8 mouse cellular contexts compared by ENCODE assay signal in the genomic region with DNA sequence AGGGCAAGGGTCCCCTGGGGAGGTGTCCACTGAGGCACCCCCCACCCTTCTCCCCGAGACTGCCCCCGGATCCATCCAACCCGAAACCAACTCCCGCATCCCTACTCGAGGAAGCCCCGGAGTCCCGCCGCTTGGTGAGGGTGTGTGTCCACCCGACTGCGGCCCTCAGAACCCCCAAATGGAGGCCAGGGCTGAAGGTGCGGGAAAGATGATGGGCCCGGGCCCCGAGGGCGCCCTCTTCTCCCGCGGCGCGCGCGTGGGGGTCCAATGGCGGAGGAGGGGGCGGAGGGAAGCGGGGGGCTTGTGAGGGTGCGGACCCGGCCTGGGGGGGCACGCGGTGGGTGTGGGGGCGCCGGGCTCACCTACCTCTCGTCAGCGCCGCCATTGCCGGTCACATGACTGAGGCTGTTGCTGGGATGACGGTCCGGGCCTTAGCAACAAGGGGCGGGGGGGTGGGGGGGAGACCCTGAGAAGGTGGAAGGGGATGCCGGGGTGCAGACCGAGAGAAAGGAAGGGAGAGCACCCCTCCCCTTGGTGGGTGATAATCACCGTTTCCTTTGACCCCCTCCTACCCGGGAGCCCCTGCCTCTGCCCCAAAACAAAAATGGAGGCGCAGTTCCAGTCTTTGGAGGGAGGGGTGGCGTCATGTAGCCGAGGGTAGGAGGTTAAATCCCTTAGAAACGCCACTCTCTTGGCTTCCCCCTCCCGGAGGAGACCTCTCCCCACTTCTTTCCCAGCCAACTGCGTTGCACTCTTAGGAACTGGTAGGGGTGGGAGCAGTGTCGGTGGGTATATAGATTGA. TPM values are rescaled to one million over a fixed set of nuclear protein-coding genes. Genes with fewer than 3 reads are reported as not detected.
DNase-seq lines count a peak whose midpoint lies in the region; ATAC-seq and TF ChIP-seq lines count a peak whose summit lies in the region.

A gene (minus strand): TSS at position 401 of the 802 bp plus-strand sequence.

- H3K9me3 ChIP-seq in erythroblast, embryonic 14.5 days (ENCODE audit: control insufficient read depth, low read length): no peaks in the 10 kb centered on the region
- no peaks in the 10 kb centered on the region for H3K9me3 ChIP-seq in forebrain, embryonic 10.5 days
- no peaks in the 10 kb centered on the region for H3K9me3 ChIP-seq in stomach, postnatal 0 days (ENCODE audit: control insufficient read depth, low read length)

- TF ChIP-seq CTCF in stomach, postnatal 0 days (IDR thresholded peaks at IDR 0.05; ENCODE audit: low read depth): no peak

- no peak for TF ChIP-seq EP300 in stomach, postnatal 0 days (optimal IDR thresholded peaks at IDR 0.05)

- peak within 1 kb of the TSS; percentile 97 for H3K4me2 ChIP-seq in stomach, postnatal 0 days (replicated peaks; ENCODE audit: low read depth)

- peaks cover 58% of the 10 kb centered on the region for H3K36me3 ChIP-seq in erythroblast, embryonic 14.5 days (ENCODE audit: control insufficient read depth)
- H3K36me3 ChIP-seq in forebrain, embryonic 10.5 days (replicated peaks): peaks cover 65% of the 10 kb centered on the region
- H3K36me3 ChIP-seq in stomach, postnatal 0 days (ENCODE audit: control insufficient read depth, insufficient read depth, low read length): peaks cover 5% of the 10 kb centered on the region; the same call in 1 of the 2 replicates

- H3K27me3 ChIP-seq in erythroblast, embryonic 14.5 days (ENCODE audit: control insufficient read depth): no peaks in the 10 kb centered on the region
- H3K27me3 ChIP-seq in forebrain, embryonic 10.5 days (ENCODE audit: poor library complexity, severe bottlenecking): peaks cover 10% of the 10 kb centered on the region
- no peaks in the 10 kb centered on the region for H3K27me3 ChIP-seq in stomach, postnatal 0 days (ENCODE audit: control insufficient read depth, insufficient read depth, low read length)

- peak within 1 kb of the TSS; percentile 88 for H3K4me3 ChIP-seq in erythroblast, embryonic 14.5 days (replicated peaks)
- peak within 1 kb of the TSS; percentile 94 for H3K4me3 ChIP-seq in forebrain, embryonic 10.5 days
- peak within 1 kb of the TSS; percentile 84 for H3K4me3 ChIP-seq in stomach, postnatal 0 days (ENCODE audit: low read depth, low read length)

- DNase-seq in adrenal gland, adult 8-10 months: no peak
- DNase-seq in forebrain, embryonic 10.5 days (ENCODE audit: extremely low spot score, low spot score): peak; percentile 81
- DNase-seq in heart, postnatal 14 days: peak in 1 of 2 experiments; percentile 53
- DNase-seq in large intestine, adult 2 months (ENCODE audit: low read depth, low spot score): no peak
- peak; percentile 40 for DNase-seq in lung, postnatal 14 days
- DNase-seq in stomach, postnatal 0 days (ENCODE audit: low spot score): peak; percentile 61

- no peak for ATAC-seq in erythroblast, adult 5-6 weeks (replicated peaks; ENCODE audit: low FRiP score, poor library complexity, severe bottlenecking)
- ATAC-seq in stomach, postnatal 0 days (ENCODE audit: low FRiP score, low TSS enrichment): peak; percentile 36

- 0% methylated on average over 42 of the region's 47 CpGs for WGBS in forebrain, embryonic 10.5 days
- WGBS in large intestine, adult 2 months: 3% methylated on average over 43 of the region's 47 CpGs
- WGBS in stomach, postnatal 0 days: under 1% methylated on average over 28 of the region's 47 CpGs

- H3K27ac ChIP-seq in forebrain, embryonic 10.5 days: peak within 1 kb of the TSS; percentile 99
- peak within 1 kb of the TSS; percentile 94 for H3K27ac ChIP-seq in stomach, postnatal 0 days (replicated peaks)

- intact Hi-C loops in heart, postnatal 14 days (cut with DNase I): loop anchor here (2.0 kb wide), 1 partner anchor 17 kb away; no protein-coding TSS in a partner anchor

- H3K9ac ChIP-seq in stomach, postnatal 0 days (ENCODE audit: low read length): peak within 1 kb of the TSS; percentile 83

- H3K4me1 ChIP-seq in erythroblast, embryonic 14.5 days (ENCODE audit: control insufficient read depth): peaks cover 88% of the 10 kb centered on the region
- peaks cover 58% of the 10 kb centered on the region for H3K4me1 ChIP-seq in forebrain, embryonic 10.5 days
- no peaks in the 10 kb centered on the region; the same call in 1 of the 2 replicates for H3K4me1 ChIP-seq in stomach, postnatal 0 days (replicated peaks; ENCODE audit: control insufficient read depth, insufficient read depth)

RNA-seq across cellular contexts. Expression of the gene that starts here (rescaled TPM):
- polyA plus RNA-seq in erythroblast, embryonic 14.5 days (2012): 11.1 and 11.5 TPM in 2 replicates
- total RNA-seq in erythroblast, adult 5-6 weeks (2015; ENCODE audit: low replicate concordance): 10.4 and 18.0 TPM in 2 replicates
- 8.4 and 9.4 TPM in 2 replicates for total RNA-seq in erythroblast, adult 5-6 weeks (2017; ENCODE audit: low replicate concordance)
- total RNA-seq in adrenal gland, adult 8-10 months (2022): 100 to 1,000 TPM in 2 of 4 experiments, 10 to 100 TPM in 2; 61.1 to 158 (median 116) TPM
- polyA plus RNA-seq in forebrain, embryonic 10.5 days (2016; fragmentation: Nextera tagmentation; extraction: Ambion mirVana): 106 and 108 TPM in 2 replicates
- total RNA-seq in heart, postnatal 14 days (2021): 10 to 100 TPM; 36.1 to 43.4 TPM
- 38.0 and 47.9 TPM in 2 replicates for polyA plus RNA-seq in large intestine, adult 2 months (2012; rRNA removed)
- polyA plus RNA-seq in stomach, postnatal 0 days (2015; fragmentation: Nextera tagmentation; extraction: Ambion mirVana): 27.8 and 32.9 TPM in 2 replicates

Comparison
In these comparisons a context has a peak if more than half of its experiments do, and no peak if none do; other contexts are left out.
1. DNase-seq: peak in forebrain, embryonic 10.5 days (single experiment), lung, postnatal 14 days (single experiment) and stomach, postnatal 0 days (single experiment); none in adrenal gland, adult 8-10 months (single experiment) and large intestine, adult 2 months (single experiment).
2. Peak in every context shown above with its lines, with median percentiles within 50 percentile points of each other: H3K4me3 ChIP-seq.